Mouse (Mus musculus): ENCODE results near the gene Lpin3. TPM values are rescaled to one million over a fixed set of nuclear protein-coding genes. Genes with fewer than 3 reads are reported as not detected.

Lpin3 gene
- polyA plus RNA-seq, 1 experiment = 48.0 TPM

GRCm38 (mm10) chr2:160916714-160917113 is 36.2 kb downstream of the Lpin3 start:
- H3K36me3 ChIP-seq (ENCODE audit: control insufficient read depth, insufficient read depth, low read length) = no peaks in the 10 kb centered on the region
- 81% methylated on average over 8 of the region's 8 CpGs for WGBS
- H3K4me3 ChIP-seq (ENCODE audit: low read depth, low read length) = no peak overlapping the region
- TF ChIP-seq CTCF (IDR thresholded peaks at IDR 0.05; ENCODE audit: extremely low read depth, insufficient read length, insufficient replicate concordance, low read depth, low read length) = no peak
- no peak for TF ChIP-seq POLR2A (IDR thresholded peaks at IDR 0.05; ENCODE audit: low read depth, low read length)
- no peak overlapping the region for H3K27ac ChIP-seq (ENCODE audit: insufficient read depth, low read depth, low read length)
- no peaks in the 10 kb centered on the region for H3K4me1 ChIP-seq (ENCODE audit: control insufficient read depth, insufficient read depth, insufficient read length, low read length)
- peaks cover 11% of the 10 kb centered on the region for H3K27me3 ChIP-seq (ENCODE audit: control insufficient read depth, insufficient read depth, low read length)

GRCm38 (mm10) chr2:160917313-160917712 is 36.8 kb downstream of the Lpin3 start:
- Histone ChIP-seq H3K36me3 (ENCODE audit: control insufficient read depth, insufficient read depth, low read length) (no peaks in the 10 kb centered on the region), H3K27me3 (ENCODE audit: control insufficient read depth, insufficient read depth, low read length) (peaks cover 6% of the 10 kb centered on the region), H3K4me1 (ENCODE audit: control insufficient read depth, insufficient read depth, insufficient read length, low read length) (no peaks in the 10 kb centered on the region), H3K27ac (ENCODE audit: insufficient read depth, low read depth, low read length) (no peak overlapping the region), H3K4me3 (ENCODE audit: low read depth, low read length) (no peak overlapping the region)
- TF ChIP-seq CTCF (IDR thresholded peaks at IDR 0.05; ENCODE audit: extremely low read depth, insufficient read length, insufficient replicate concordance, low read depth, low read length) (no peak), POLR2A (IDR thresholded peaks at IDR 0.05; ENCODE audit: low read depth, low read length) (no peak)
- 92% methylated on average over 3 of the region's 3 CpGs for WGBS

GRCm38 (mm10) chr2:160918154-160918929 is 37.9 kb downstream of the Lpin3 start:
- Histone ChIP-seq H3K36me3 (ENCODE audit: control insufficient read depth, insufficient read depth, low read length) (no peaks in the 10 kb centered on the region), H3K4me1 (ENCODE audit: control insufficient read depth, insufficient read depth, insufficient read length, low read length) (no peaks in the 10 kb centered on the region), H3K27me3 (ENCODE audit: control insufficient read depth, insufficient read depth, low read length) (no peaks in the 10 kb centered on the region), H3K4me3 (ENCODE audit: low read depth, low read length) (no peak overlapping the region), H3K27ac (ENCODE audit: insufficient read depth, low read depth, low read length) (no peak overlapping the region)
- no peak for TF ChIP-seq POLR2A (IDR thresholded peaks at IDR 0.05; ENCODE audit: low read depth, low read length)
- no peak for TF ChIP-seq CTCF (IDR thresholded peaks at IDR 0.05; ENCODE audit: extremely low read depth, insufficient read length, insufficient replicate concordance, low read depth, low read length)
- WGBS = 69% methylated on average over 8 of the region's 8 CpGs

- H3K36me3 ChIP-seq (ENCODE audit: control insufficient read depth, insufficient read depth, low read length) = no peaks in the 10 kb centered on the region
- no peak overlapping the region for H3K27ac ChIP-seq (ENCODE audit: insufficient read depth, low read depth, low read length)
- no peak overlapping the region for H3K4me3 ChIP-seq (ENCODE audit: low read depth, low read length)
- H3K4me1 ChIP-seq (ENCODE audit: control insufficient read depth, insufficient read depth, insufficient read length, low read length) = no peaks in the 10 kb centered on the region
- no peaks in the 10 kb centered on the region for H3K27me3 ChIP-seq (ENCODE audit: control insufficient read depth, insufficient read depth, low read length)
- TF ChIP-seq POLR2A (IDR thresholded peaks at IDR 0.05; ENCODE audit: low read depth, low read length) (no peak), CTCF (IDR thresholded peaks at IDR 0.05; ENCODE audit: extremely low read depth, insufficient read length, insufficient replicate concordance, low read depth, low read length) (no peak)
- 88% methylated on average over 2 of the region's 2 CpGs for WGBS
Observed at GRCm38 (mm10) chr2:160918930-160919215, 38.4 kb downstream of the Lpin3 start.

- Histone ChIP-seq H3K4me3 (ENCODE audit: low read depth, low read length) (no peak overlapping the region), H3K27ac (ENCODE audit: insufficient read depth, low read depth, low read length) (no peak overlapping the region), H3K27me3 (ENCODE audit: control insufficient read depth, insufficient read depth, low read length) (no peaks in the 10 kb centered on the region), H3K4me1 (ENCODE audit: control insufficient read depth, insufficient read depth, insufficient read length, low read length) (no peaks in the 10 kb centered on the region), H3K36me3 (ENCODE audit: control insufficient read depth, insufficient read depth, low read length) (no peaks in the 10 kb centered on the region)
- WGBS = 71% methylated on average over 6 of the region's 7 CpGs
- TF ChIP-seq CTCF (IDR thresholded peaks at IDR 0.05; ENCODE audit: extremely low read depth, insufficient read length, insufficient replicate concordance, low read depth, low read length) = no peak
- no peak for TF ChIP-seq POLR2A (IDR thresholded peaks at IDR 0.05; ENCODE audit: low read depth, low read length)
Observed at GRCm38 (mm10) chr2:160921285-160921684, 40.8 kb downstream of the Lpin3 start.

GRCm38 (mm10) chr2:160925203-160925602 is 44.7 kb downstream of the Lpin3 start:
- Histone ChIP-seq H3K4me3 (ENCODE audit: low read depth, low read length) (no peak overlapping the region), H3K27ac (ENCODE audit: insufficient read depth, low read depth, low read length) (no peak overlapping the region), H3K27me3 (ENCODE audit: control insufficient read depth, insufficient read depth, low read length) (no peaks in the 10 kb centered on the region), H3K36me3 (ENCODE audit: control insufficient read depth, insufficient read depth, low read length) (no peaks in the 10 kb centered on the region), H3K4me1 (ENCODE audit: control insufficient read depth, insufficient read depth, insufficient read length, low read length) (no peaks in the 10 kb centered on the region)
- WGBS = 58% methylated on average over 9 of the region's 9 CpGs
- no peak for TF ChIP-seq POLR2A (IDR thresholded peaks at IDR 0.05; ENCODE audit: low read depth, low read length)

GRCm38 (mm10) chr2:160931378-160931777 is 50.9 kb downstream of the Lpin3 start:
- Histone ChIP-seq H3K4me3 (ENCODE audit: low read depth, low read length) (no peak overlapping the region), H3K27ac (ENCODE audit: insufficient read depth, low read depth, low read length) (no peak overlapping the region), H3K27me3 (ENCODE audit: control insufficient read depth, insufficient read depth, low read length) (no peaks in the 10 kb centered on the region), H3K4me1 (ENCODE audit: control insufficient read depth, insufficient read depth, insufficient read length, low read length) (no peaks in the 10 kb centered on the region), H3K36me3 (ENCODE audit: control insufficient read depth, insufficient read depth, low read length) (no peaks in the 10 kb centered on the region)
- 91% methylated on average over 5 of the region's 5 CpGs for WGBS
- no peak for TF ChIP-seq POLR2A (IDR thresholded peaks at IDR 0.05; ENCODE audit: low read depth, low read length)
- no peak for TF ChIP-seq CTCF (IDR thresholded peaks at IDR 0.05; ENCODE audit: extremely low read depth, insufficient read length, insufficient replicate concordance, low read depth, low read length)

Measured in small intestine, adult 2 months (tissue).